Mouse (Mus musculus): ENCODE results near the gene Eefsec. TPM values are rescaled to one million over a fixed set of nuclear protein-coding genes. Genes with fewer than 3 reads are reported as not detected.

Gene Eefsec
- polyA plus RNA-seq, 1 experiment from 2014 or later: 19.2 TPM

GRCm38 (mm10) chr6:88262160-88262559, 184.2 kb downstream of the Eefsec start:
- Histone ChIP-seq H3K4me2 (ENCODE audit: low read length) (no peak overlapping the region), H3K27ac (replicated peaks in 1 of 2; ENCODE audit: control insufficient read depth in 1 of 2, insufficient read depth in 1 of 2, low read depth in 2 of 2, low read length in 2 of 2) (no peak overlapping the region), H3K27me3 (ENCODE audit: control insufficient read depth, insufficient read depth, low read length) (no peaks in the 10 kb centered on the region), H3K9ac (ENCODE audit: low read length) (no peak overlapping the region), H3K9me3 (ENCODE audit: control insufficient read depth, low read length) (no peaks in the 10 kb centered on the region), H3K36me3 (ENCODE audit: control insufficient read depth, insufficient read depth, low read length) (0 out of 2 replicates have a peak, but pooled peaks cover 5% of the 10 kb centered on the region), H3K4me3 (ENCODE audit: control insufficient read depth in 1 of 2, insufficient read depth in 1 of 2, low read depth in 1 of 2, low read length in 2 of 2) (no peak overlapping the region), H3K4me1 (ENCODE audit: control insufficient read depth in 2 of 2, insufficient read depth in 2 of 2, low read length in 2 of 2) (peaks cover 1% of the 10 kb centered on the region in 2 experiments; a peak in 3 of 4 replicates)
- 71% methylated on average over 9 of the region's 9 CpGs for WGBS
- no peak for ATAC-seq (ENCODE audit: insufficient number of reproducible peaks, insufficient read depth, low FRiP score, low read depth)

- Histone ChIP-seq H3K9ac (ENCODE audit: low read length) (no peak overlapping the region), H3K4me3 (ENCODE audit: control insufficient read depth in 1 of 2, insufficient read depth in 1 of 2, low read depth in 1 of 2, low read length in 2 of 2) (no peak overlapping the region), H3K27ac (replicated peaks in 1 of 2; ENCODE audit: control insufficient read depth in 1 of 2, insufficient read depth in 1 of 2, low read depth in 2 of 2, low read length in 2 of 2) (no peak overlapping the region), H3K4me2 (ENCODE audit: low read length) (no peak overlapping the region), H3K36me3 (ENCODE audit: control insufficient read depth, insufficient read depth, low read length) (0 out of 2 replicates have a peak, but pooled peaks cover 5% of the 10 kb centered on the region), H3K4me1 (ENCODE audit: control insufficient read depth in 2 of 2, insufficient read depth in 2 of 2, low read length in 2 of 2) (peaks cover 6 to 12% of the 10 kb centered on the region in 2 experiments; a peak in 3 of 4 replicates), H3K9me3 (ENCODE audit: control insufficient read depth, low read length) (no peaks in the 10 kb centered on the region), H3K27me3 (ENCODE audit: control insufficient read depth, insufficient read depth, low read length) (no peaks in the 10 kb centered on the region)
- 82% methylated on average over 3 of the region's 3 CpGs for WGBS
- no peak for ATAC-seq (ENCODE audit: insufficient number of reproducible peaks, insufficient read depth, low FRiP score, low read depth)
Observed at GRCm38 (mm10) chr6:88260645-88261044, 185.7 kb downstream of the Eefsec start.

GRCm38 (mm10) chr6:88259621-88260020, 186.7 kb downstream of the Eefsec start:
- Histone ChIP-seq H3K27me3 (ENCODE audit: control insufficient read depth, insufficient read depth, low read length) (no peaks in the 10 kb centered on the region), H3K9ac (ENCODE audit: low read length) (no peak overlapping the region), H3K4me3 (ENCODE audit: control insufficient read depth in 1 of 2, insufficient read depth in 1 of 2, low read depth in 1 of 2, low read length in 2 of 2) (no peak overlapping the region), H3K36me3 (ENCODE audit: control insufficient read depth, insufficient read depth, low read length) (0 out of 2 replicates have a peak, but pooled peaks cover 5% of the 10 kb centered on the region), H3K9me3 (ENCODE audit: control insufficient read depth, low read length) (no peaks in the 10 kb centered on the region), H3K27ac (replicated peaks in 1 of 2; ENCODE audit: control insufficient read depth in 1 of 2, insufficient read depth in 1 of 2, low read depth in 2 of 2, low read length in 2 of 2) (no peak overlapping the region), H3K4me1 (ENCODE audit: control insufficient read depth in 2 of 2, insufficient read depth in 2 of 2, low read length in 2 of 2) (peaks cover 9 to 17% of the 10 kb centered on the region in 2 experiments; a peak in 3 of 4 replicates), H3K4me2 (ENCODE audit: low read length) (no peak overlapping the region)
- ATAC-seq (ENCODE audit: insufficient number of reproducible peaks, insufficient read depth, low FRiP score, low read depth): no peak
- 86% methylated on average over 3 of the region's 3 CpGs for WGBS

GRCm38 (mm10) chr6:88255435-88255834, 190.9 kb downstream of the Eefsec start:
- Histone ChIP-seq H3K4me3 (ENCODE audit: control insufficient read depth in 1 of 2, insufficient read depth in 1 of 2, low read depth in 1 of 2, low read length in 2 of 2) (no peak overlapping the region), H3K9ac (ENCODE audit: low read length) (no peak overlapping the region), H3K4me1 (ENCODE audit: control insufficient read depth in 2 of 2, insufficient read depth in 2 of 2, low read length in 2 of 2) (peaks cover 9 to 17% of the 10 kb centered on the region in 2 experiments; a peak in 3 of 4 replicates), H3K9me3 (ENCODE audit: control insufficient read depth, low read length) (no peaks in the 10 kb centered on the region), H3K4me2 (ENCODE audit: low read length) (no peak overlapping the region), H3K27ac (replicated peaks in 1 of 2; ENCODE audit: control insufficient read depth in 1 of 2, insufficient read depth in 1 of 2, low read depth in 2 of 2, low read length in 2 of 2) (no peak overlapping the region), H3K36me3 (ENCODE audit: control insufficient read depth, insufficient read depth, low read length) (0 out of 2 replicates have a peak, but pooled peaks cover 5% of the 10 kb centered on the region), H3K27me3 (ENCODE audit: control insufficient read depth, insufficient read depth, low read length) (0 out of 2 replicates have a peak, but pooled peaks cover 4% of the 10 kb centered on the region)
- ATAC-seq (ENCODE audit: insufficient number of reproducible peaks, insufficient read depth, low FRiP score, low read depth): no peak
- WGBS: 12% methylated on average over 4 of the region's 4 CpGs

GRCm38 (mm10) chr6:88254082-88254481, 192.3 kb downstream of the Eefsec start:
- 50% methylated on average over 6 of the region's 6 CpGs for WGBS
- Histone ChIP-seq H3K4me1 (ENCODE audit: control insufficient read depth in 2 of 2, insufficient read depth in 2 of 2, low read length in 2 of 2) (peaks cover 9 to 17% of the 10 kb centered on the region in 2 experiments; a peak in 3 of 4 replicates), H3K27me3 (ENCODE audit: control insufficient read depth, insufficient read depth, low read length) (0 out of 2 replicates have a peak, but pooled peaks cover 4% of the 10 kb centered on the region), H3K4me2 (ENCODE audit: low read length) (no peak overlapping the region), H3K27ac (replicated peaks in 1 of 2; ENCODE audit: control insufficient read depth in 1 of 2, insufficient read depth in 1 of 2, low read depth in 2 of 2, low read length in 2 of 2) (no peak overlapping the region), H3K36me3 (ENCODE audit: control insufficient read depth, insufficient read depth, low read length) (0 out of 2 replicates have a peak, but pooled peaks cover 5% of the 10 kb centered on the region), H3K9me3 (ENCODE audit: control insufficient read depth, low read length) (no peaks in the 10 kb centered on the region), H3K9ac (ENCODE audit: low read length) (no peak overlapping the region), H3K4me3 (ENCODE audit: control insufficient read depth in 1 of 2, insufficient read depth in 1 of 2, low read depth in 1 of 2, low read length in 2 of 2) (no peak overlapping the region)
- no peak for ATAC-seq (ENCODE audit: insufficient number of reproducible peaks, insufficient read depth, low FRiP score, low read depth)

GRCm38 (mm10) chr6:88251798-88252478, 194.4 kb downstream of the Eefsec start:
- whole genome bisulfite sequencing: 58% methylated on average over 7 of the region's 7 CpGs
- H3K27me3 ChIP-seq (ENCODE audit: control insufficient read depth, insufficient read depth, low read length): 0 out of 2 replicates have a peak, but pooled peaks cover 4% of the 10 kb centered on the region
- H3K9me3 ChIP-seq (ENCODE audit: control insufficient read depth, low read length): no peaks in the 10 kb centered on the region
- no peak overlapping the region for H3K27ac ChIP-seq (replicated peaks in 1 of 2; ENCODE audit: control insufficient read depth in 1 of 2, insufficient read depth in 1 of 2, low read depth in 2 of 2, low read length in 2 of 2)
- no peak overlapping the region for H3K4me3 ChIP-seq (ENCODE audit: control insufficient read depth in 1 of 2, insufficient read depth in 1 of 2, low read depth in 1 of 2, low read length in 2 of 2)
- H3K9ac ChIP-seq (ENCODE audit: low read length): no peak overlapping the region
- no peak overlapping the region for H3K4me2 ChIP-seq (ENCODE audit: low read length)
- no peaks in the 10 kb centered on the region for H3K36me3 ChIP-seq (ENCODE audit: control insufficient read depth, insufficient read depth, low read length)
- peaks cover 16 to 29% of the 10 kb centered on the region in 2 experiments; a peak in 3 of 4 replicates for H3K4me1 ChIP-seq (ENCODE audit: control insufficient read depth in 2 of 2, insufficient read depth in 2 of 2, low read length in 2 of 2)
- no peak for ATAC-seq (ENCODE audit: insufficient number of reproducible peaks, insufficient read depth, low FRiP score, low read depth)

GRCm38 (mm10) chr6:88251396-88251795, 194.9 kb downstream of the Eefsec start:
- no peak for ATAC-seq (ENCODE audit: insufficient number of reproducible peaks, insufficient read depth, low FRiP score, low read depth)

More at GRCm38 (mm10) chr6:88251396-88251795, 194.9 kb downstream of the Eefsec start:
- H3K27me3 ChIP-seq (ENCODE audit: control insufficient read depth, insufficient read depth, low read length): 0 out of 2 replicates have a peak, but pooled peaks cover 4% of the 10 kb centered on the region
- WGBS: 92% methylated on average over 1 of the region's 1 CpGs
- no peak overlapping the region for H3K4me2 ChIP-seq (ENCODE audit: low read length)
- no peaks in the 10 kb centered on the region for H3K36me3 ChIP-seq (ENCODE audit: control insufficient read depth, insufficient read depth, low read length)
- no peaks in the 10 kb centered on the region for H3K9me3 ChIP-seq (ENCODE audit: control insufficient read depth, low read length)
- H3K9ac ChIP-seq (ENCODE audit: low read length): no peak overlapping the region
- no peak overlapping the region for H3K4me3 ChIP-seq (ENCODE audit: control insufficient read depth in 1 of 2, insufficient read depth in 1 of 2, low read depth in 1 of 2, low read length in 2 of 2)
- H3K27ac ChIP-seq (replicated peaks in 1 of 2; ENCODE audit: control insufficient read depth in 1 of 2, insufficient read depth in 1 of 2, low read depth in 2 of 2, low read length in 2 of 2): no peak overlapping the region
- H3K4me1 ChIP-seq (ENCODE audit: control insufficient read depth in 2 of 2, insufficient read depth in 2 of 2, low read length in 2 of 2): peaks cover 15 to 24% of the 10 kb centered on the region in 2 experiments; a peak in 3 of 4 replicates
